Mouse (Mus musculus): Measurements from ENCODE around the gene Nelfa. TPM values are rescaled to one million over a fixed set of nuclear protein-coding genes. Genes with fewer than 3 reads are reported as not detected.

Nelfa gene
- total RNA-seq (2023): 27.7 TPM

GRCm38 (mm10) chr5:33936120-33936707 is at the start of gene Nelfa:
Gene Nelfa (minus strand): TSS chr5:33936413.

GRCm38 (mm10) chr5:33983309-33984121 is 47.3 kb upstream of the Nelfa start, which contains the start of gene Gm1673:
Gene Gm1673 (plus strand): TSS chr5:33983433.

Other genes with a start within 250 kb of the Nelfa start
- 0.15 TPM for gene Fgfr3, start 214.7 kb downstream of the Nelfa start, total RNA-seq (2023)
- gene Letm1, start 153.6 kb downstream of the Nelfa start, total RNA-seq (2023): 70.8 TPM
- 22.6 TPM for gene Nsd2, start 115.7 kb downstream of the Nelfa start, total RNA-seq (2023)
- gene Gm1673, start 47.0 kb upstream of the Nelfa start, total RNA-seq (2023): not detected
- gene Nat8l, start 59.6 kb upstream of the Nelfa start, total RNA-seq (2023): not detected
- 0.73 TPM for gene Poln, start 233.0 kb upstream of the Nelfa start, total RNA-seq (2023)
- 38.3 TPM for gene Haus3, start 233.1 kb upstream of the Nelfa start, total RNA-seq (2023)

Measured in CD8-positive naive resting alpha-beta T cell, adult 57 days (primary cell).